Mouse (Mus musculus) right cerebral cortex, postnatal 25 days (tissue): ENCODE measurements around the gene Gm13289.
"Not testable (repeated sequence)": the region's sequence is repeated elsewhere in the genome, so short reads cannot be mapped to it uniquely, and the experiment has no call there.

Experiments
- DNase-seq: peaks from one replicate; pipeline ENCODE4 v3.0.0; 2022

Gm13289 gene

GRCm38 (mm10) chr4:88776622-88777021 lies at the start of gene Gm13289:
Gm13289 (plus strand) TSS chr4:88776922.
- DNase-seq, result not testable (repeated sequence)

DNA sequence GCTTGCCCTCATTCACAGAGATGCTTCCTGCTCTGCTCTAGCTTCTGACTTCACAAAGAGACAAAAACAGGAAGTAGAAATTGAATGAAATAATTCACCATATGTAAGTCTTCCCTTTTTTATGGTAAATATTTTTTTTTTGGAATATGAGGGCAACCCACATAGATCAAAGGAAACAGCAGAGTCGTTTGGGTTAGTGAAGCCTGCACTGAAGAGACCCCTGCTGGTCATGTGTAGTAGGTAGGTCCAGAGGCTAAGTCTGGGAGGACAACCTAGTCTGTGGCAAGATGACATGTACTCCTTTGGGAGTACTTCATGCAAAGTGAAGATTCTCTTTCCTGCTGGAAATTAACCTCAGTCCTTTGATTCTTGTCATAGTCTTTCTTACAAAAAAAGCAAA lies 49.4 kb upstream of the Gm13289 start:
- DNase-seq, result no peak

GRCm38 (mm10) chr4:88738480-88738879 lies 38.2 kb upstream of the Gm13289 start:
- DNase-seq, result peak; percentile 31

GRCm38 (mm10) chr4:88739036-88739435 lies 37.7 kb upstream of the Gm13289 start:
- no peak for DNase-seq

GRCm38 (mm10) chr4:88741426-88741825 lies 35.3 kb upstream of the Gm13289 start:
- DNase-seq, result no peak

GRCm38 (mm10) chr4:88742771-88743371 lies 33.9 kb upstream of the Gm13289 start:
- DNase-seq, result no peak

DNA sequence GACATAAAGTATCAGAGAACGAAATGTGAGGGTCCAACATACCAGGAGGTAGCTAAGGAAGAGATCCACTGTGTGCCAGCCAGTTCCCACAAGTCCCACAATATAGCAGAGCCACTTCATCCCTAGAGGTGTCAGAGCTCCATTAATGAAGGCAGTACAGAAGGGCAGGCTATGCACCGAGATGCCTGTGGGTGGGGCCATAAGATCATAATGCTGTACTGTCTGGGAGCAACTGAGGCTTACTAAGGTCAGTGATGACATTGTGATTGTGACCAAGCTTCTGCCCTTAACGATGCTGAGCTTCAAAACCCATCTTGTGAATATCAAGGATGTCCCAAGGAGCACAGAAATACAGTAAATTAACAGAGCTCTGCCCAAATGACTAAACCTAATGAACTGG lies 32.5 kb upstream of the Gm13289 start:
- no peak for DNase-seq

- DNase-seq, result no peak
Measured at GRCm38 (mm10) chr4:88749926-88750325, 26.8 kb upstream of the Gm13289 start.

GRCm38 (mm10) chr4:88754818-88755340 lies 21.8 kb upstream of the Gm13289 start, which contains the start of gene Gm13271:
Gm13271 (plus strand) TSS chr4:88754868.
- DNase-seq, result peak; percentile 62

DNA sequence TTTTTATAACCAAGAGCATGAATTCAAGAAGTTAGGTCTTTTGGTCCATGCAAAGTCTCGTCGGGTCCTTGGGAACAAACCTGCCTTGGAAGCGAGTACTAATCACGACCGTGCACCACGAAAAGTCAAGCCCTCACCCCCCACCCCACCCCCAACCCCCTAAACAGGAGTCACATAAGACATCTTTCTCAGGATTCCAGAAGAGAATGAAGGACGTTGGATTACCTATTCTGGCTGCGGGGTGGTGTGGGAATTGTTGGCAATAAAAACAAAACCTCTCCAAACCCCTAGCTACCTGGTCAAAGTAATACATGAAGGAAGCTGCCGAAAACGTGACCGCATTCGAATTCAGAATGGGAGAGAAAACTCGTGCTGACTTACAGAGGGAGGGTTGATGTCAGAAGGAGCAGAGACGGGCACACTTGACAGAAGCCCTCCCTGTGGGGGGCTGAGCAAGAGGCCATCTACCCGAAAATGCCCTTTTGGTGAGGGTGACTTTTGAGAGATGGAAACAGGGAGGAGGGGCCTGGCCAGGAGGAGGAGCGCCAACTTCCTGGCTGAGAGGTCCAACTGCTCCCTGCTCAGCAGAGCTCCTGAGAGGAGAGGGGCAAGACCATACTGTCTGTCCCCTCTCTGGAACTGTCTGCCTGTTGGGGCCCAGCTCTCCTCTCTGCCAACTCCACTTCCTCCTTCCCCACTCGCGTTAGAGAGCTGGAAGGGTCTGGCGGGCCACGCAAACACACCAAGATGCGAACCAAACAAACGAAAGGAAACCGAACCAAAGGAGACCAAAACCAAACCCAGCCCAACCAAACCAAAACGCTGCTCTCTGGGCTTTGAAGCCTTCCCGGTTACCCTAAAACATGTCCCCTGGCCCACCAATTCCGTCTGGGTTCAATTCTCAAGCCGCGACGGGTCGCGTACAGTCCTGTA lies 19.9 kb upstream of the Gm13289 start:
- DNase-seq, result not testable (repeated sequence)

- peak; percentile 90 for DNase-seq
Measured at GRCm38 (mm10) chr4:88757628-88758031, 19.1 kb upstream of the Gm13289 start.

GRCm38 (mm10) chr4:88758751-88759150 lies 18.0 kb upstream of the Gm13289 start:
- not testable (repeated sequence) for DNase-seq

DNA sequence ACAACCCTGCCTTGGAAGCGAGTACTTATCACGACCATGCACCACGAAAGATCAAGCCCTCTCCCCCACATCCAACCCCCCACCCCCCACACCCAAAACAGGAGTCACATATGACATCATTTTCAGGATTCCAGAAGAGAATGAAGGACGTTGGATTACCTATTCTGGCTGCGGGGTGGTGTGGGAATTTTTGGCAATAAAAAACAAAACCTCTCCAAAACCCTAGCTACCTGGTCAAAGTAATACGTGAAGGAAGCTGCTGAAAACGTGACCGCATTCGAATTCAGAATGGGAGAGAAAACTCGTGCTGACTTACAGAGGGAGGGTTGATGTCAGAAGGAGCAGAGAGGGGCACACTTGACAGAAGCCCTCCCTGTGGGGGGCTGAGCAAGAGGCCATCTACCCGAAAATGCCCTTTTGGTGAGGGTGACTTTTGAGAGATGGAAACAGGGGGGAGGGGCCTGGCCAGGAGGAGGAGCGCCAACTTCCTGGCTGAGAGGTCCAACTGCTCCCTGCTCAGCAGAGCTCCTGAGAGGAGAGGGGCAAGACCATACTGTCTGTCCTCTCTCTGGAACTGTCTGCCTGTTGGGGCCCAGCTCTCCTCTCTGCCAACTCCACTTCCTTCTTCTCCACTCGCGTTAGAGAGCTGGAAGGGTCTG lies 17.0 kb upstream of the Gm13289 start, which contains the start of gene Gm13283:
Gm13283 (plus strand) TSS at position 510 of the 659 bp plus-strand sequence.
- not testable (repeated sequence) for DNase-seq

DNA sequence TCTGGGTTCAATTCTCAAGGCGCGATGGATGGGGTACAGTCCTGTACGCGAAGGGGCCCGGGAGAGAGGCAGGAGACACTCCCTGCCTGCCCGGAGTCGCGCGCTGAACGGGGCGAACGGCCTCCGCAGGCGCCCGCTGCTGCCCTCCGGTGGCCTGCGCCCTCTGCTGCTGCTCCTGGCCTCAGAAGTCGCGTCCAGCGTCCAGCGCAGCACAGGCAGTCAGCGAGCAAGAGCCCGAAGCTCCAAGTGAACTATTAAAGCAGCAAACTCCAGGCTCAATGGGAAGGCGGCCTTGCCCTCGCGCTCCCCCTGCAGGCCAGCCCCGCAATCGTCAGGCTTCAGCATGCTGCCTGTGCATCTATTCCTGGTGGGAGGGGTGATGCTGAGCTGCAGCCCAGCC lies 16.3 kb upstream of the Gm13289 start:
- peak; percentile 37 for DNase-seq

DNA sequence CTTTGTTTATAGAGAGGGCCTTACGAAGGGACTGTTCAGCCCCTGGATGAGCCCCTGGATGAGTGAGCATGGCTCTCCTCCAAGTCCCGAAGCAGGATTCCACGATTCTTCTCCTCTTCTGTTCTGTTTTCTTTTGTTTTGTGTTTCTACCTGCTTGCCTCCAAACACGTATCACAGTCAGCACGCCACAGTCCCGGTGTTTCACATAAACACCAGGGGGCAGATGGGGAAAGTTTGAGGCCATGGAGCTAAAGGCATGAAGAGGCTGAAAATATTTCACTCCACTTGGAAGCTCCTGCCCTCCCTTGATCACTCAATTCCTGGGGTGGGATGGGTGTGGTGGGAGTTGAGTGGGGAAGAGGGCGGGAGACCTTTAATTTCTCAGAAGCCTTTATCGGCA lies 14.9 kb upstream of the Gm13289 start:
- peak; percentile 63 for DNase-seq

DNA sequence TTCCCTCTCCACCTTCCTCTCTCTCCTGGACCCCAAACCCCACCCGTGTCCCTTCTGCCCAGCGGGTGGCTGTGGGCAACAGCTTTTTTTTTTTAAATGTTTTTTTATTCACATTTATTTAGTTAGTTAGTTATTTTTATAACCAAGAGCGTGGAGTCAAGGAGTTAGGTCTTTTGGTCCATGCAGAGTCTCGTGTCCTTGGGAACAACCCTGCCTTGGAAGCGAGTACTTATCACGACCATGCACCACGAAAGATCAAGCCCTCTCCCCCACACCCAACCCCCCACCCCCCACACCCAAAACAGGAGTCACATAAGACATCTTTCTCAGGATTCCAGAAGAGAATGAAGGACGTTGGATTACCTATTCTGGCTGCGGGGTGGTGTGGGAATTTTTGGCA lies 14.4 kb upstream of the Gm13289 start:
- not testable (repeated sequence) for DNase-seq

DNA sequence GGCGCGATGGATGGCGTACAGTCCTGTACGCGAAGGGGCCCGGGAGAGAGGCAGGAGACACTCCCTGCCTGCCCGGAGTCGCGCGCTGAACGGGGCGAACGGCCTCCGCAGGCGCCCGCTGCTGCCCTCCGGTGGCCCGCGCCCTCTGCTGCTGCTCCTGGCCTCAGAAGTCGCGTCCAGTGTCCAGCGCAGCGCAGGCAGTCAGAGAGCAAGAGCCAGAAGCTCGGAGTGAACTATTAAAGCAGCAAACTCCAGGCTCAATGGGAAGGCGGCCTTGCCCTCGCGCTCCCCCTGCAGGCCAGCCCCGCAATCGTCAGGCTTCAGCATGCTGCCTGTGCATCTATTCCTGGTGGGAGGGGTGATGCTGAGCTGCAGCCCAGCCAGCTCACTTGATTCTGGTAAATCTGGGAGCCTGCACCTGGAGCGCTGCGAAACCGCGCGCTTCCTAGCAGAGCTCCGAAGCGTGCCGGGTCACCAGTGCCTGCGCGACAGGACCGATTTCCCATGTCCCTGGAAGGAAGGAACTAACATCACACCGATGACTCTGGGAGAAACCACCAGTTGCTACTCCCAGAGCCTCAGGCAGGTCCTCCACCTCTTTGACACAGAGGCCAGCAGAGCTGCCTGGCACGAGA lies 13.2 kb upstream of the Gm13289 start:
- DNase-seq, result not testable (repeated sequence)

DNA sequence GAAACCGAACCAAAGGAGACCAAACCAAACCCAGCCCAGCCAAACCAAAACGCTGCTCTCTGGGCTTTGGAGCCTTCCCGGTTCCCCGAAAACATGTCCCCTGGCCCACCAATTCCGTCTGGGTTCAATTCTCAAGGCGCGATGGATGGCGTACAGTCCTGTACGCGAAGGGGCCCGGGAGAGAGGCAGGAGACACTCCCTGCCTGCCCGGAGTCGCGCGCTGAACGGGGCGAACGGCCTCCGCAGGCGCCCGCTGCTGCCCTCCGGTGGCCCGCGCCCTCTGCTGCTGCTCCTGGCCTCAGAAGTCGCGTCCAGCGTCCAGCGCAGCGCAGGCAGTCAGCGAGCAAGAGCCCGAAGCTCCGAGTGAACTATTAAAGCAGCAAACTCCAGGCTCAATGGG lies 3.2 kb upstream of the Gm13289 start, which contains the start of gene Gm13290:
Gm13290 (plus strand) TSS at position 301 of the 400 bp plus-strand sequence.
- not testable (repeated sequence) for DNase-seq

DNA sequence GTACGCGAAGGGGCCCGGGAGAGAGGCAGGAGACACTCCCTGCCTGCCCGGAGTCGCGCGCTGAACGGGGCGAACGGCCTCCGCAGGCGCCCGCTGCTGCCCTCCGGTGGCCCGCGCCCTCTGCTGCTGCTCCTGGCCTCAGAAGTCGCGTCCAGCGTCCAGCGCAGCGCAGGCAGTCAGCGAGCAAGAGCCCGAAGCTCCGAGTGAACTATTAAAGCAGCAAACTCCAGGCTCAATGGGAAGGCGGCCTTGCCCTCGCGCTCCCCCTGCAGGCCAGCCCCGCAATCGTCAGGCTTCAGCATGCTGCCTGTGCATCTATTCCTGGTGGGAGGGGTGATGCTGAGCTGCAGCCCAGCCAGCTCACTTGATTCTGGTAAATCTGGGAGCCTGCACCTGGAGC lies 2.8 kb downstream of the Gm13289 start, which contains the start of gene Gm13272:
Gm13272 (plus strand) TSS at position 301 of the 400 bp plus-strand sequence.
- DNase-seq, result not testable (repeated sequence)

DNA sequence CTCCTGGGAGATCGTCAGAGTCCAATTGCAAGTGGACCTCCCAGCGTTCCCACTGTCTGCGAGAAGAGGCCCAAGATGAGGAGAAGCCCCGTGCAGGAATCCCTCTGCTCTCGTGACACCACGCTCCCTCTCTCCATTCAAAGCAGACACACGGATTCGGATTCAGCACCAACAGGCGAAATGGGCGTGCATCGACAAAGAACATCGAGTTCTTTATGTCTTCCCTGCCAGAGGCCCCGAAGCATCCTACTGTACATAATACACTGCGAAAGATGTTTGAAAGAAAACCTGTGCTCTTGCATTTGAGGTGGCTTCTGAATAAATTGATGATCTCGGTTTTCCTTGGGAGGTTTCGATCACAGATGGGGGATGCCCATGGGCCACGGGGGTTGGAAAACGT lies 3.6 kb downstream of the Gm13289 start:
- not testable (repeated sequence) for DNase-seq

- DNase-seq, result not testable (repeated sequence)
Measured at GRCm38 (mm10) chr4:88781831-88782230, 5.1 kb downstream of the Gm13289 start, which contains the start of gene Ifnz. Ifnz (plus strand) TSS chr4:88782131.

- DNase-seq, result not testable (repeated sequence)
Measured at GRCm38 (mm10) chr4:88782335-88782734, 5.6 kb downstream of the Gm13289 start.
